Mouse (Mus musculus): ENCODE data around the gene Bloc1s6. TPM values are rescaled to one million over a fixed set of nuclear protein-coding genes. Genes with fewer than 3 reads are reported as not detected.

Bloc1s6 gene
- total RNA-seq, 1 experiment from 2014 or later = 33.4 TPM

DNA sequence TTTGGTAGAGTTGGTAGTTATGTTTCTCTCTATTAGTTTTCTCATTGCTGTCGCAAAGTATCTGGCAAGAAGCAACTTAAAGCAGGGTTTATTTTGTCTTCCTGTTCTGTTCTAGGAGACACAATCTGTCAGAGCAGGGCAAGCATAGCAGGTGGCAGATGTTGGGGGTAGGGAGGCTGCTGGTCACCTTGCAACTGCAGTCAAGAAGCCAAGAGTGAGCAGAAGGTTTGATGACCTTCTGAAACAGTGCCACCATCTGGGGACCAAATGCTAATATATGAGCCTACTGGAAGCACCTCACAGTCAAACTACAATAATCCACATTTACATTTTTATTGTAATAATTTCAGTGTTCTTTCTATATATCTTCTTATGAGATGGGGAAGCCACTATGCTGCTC is 21.5 kb downstream of the Bloc1s6 start:
- ATAC-seq (ENCODE audit: extremely low read depth, insufficient number of reproducible peaks, low FRiP score, poor library complexity, severe bottlenecking) = no peak

DNA sequence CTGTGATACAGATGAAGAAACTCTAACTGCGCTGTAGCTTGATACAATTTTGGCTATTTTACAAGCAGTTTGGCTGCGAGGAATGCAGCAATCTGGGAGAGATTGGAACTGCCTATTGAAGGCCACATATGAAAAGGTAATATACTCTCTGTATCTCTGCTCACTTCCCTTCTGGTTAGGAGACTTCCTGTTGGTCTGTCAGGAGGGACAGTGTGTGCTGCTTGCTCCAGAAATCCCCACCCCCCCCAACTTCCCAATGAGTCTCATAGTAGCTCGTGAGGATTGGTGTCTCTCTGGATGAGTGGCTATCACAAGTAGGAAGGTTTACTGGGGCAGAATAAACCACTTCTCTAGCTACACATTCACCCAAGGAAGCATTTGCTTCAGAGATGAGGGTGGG is 24.7 kb downstream of the Bloc1s6 start:
- ATAC-seq (ENCODE audit: extremely low read depth, insufficient number of reproducible peaks, low FRiP score, poor library complexity, severe bottlenecking) = no peak

DNA sequence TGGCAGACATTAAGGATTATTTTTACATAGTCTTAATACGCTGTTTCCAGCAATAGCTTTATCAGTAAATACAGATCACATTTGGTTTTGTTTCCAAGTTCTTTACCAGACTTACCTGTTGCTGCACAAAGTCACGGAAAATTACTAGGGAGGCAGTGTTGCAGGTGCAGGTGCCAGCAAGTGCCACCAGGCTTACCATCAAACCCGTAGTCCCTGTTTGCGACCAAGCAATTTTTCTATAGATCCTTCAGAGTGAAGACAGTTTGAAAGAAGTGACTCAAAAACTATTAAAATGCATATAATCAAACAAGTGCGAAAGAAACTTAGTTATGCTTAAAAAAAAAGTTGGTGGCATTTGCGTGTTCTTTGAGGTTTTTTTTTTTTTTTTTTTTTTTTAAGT is 26.2 kb downstream of the Bloc1s6 start:
- ATAC-seq (ENCODE audit: extremely low read depth, insufficient number of reproducible peaks, low FRiP score, poor library complexity, severe bottlenecking) = no peak

DNA sequence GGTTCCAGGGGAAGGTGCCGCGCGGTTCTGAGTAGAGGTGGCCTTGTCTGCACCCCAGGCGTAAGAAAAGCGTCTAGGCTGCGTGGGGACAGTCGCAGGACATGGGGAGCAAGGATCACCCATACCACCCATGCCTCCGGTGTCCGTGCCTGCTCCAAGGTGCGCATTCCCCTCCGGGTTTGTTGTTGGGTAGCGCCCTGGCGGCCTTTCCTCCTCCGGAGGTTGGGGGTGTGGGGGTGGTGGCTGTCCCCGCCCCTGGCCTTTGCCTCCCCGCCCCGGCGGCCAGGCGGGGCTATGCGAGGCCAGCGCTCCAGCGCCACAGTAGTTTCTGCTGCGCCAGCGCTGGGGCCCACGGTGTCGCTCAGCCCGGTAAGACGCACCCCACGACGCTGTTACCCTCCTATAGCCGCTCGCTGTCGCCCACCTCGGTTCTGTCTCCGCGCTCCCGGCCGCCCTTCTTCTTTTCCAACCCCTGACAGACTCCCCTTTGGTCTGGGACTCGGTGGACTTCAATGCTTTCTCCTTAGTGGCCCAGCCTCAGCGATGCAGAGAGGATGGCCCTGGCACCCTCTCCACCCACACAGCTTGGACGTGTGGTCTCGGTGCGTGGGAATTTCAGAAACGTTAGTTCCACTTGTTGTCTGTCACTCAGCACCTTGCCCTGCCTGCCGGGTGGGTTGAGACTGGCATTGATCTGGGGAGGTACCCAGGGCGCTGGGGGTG is 26.9 kb downstream of the Bloc1s6 start, which contains the start of gene Sqor:
Gene Sqor, plus strand, starts transcription at position 167 of the 723 bp plus-strand sequence.
- peak; percentile 85 for ATAC-seq (ENCODE audit: extremely low read depth, insufficient number of reproducible peaks, low FRiP score, poor library complexity, severe bottlenecking)

DNA sequence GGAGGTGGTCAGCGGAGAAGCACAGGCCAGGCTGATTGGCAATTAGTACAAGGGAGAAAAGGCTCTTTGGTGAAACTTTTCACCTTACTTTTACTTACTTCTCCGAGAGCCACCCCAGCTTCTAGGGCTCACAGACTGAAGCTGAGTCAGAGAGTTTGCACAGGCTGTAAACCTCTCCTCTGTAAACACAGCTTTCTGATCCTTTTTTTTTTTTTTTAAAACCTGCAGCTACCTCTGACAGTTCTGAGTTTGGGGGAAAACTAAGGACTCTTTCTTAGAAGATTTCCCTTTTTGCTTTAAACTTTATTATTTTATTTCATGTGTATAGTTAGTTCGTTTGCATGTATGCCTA is 27.5 kb downstream of the Bloc1s6 start:
- no peak for ATAC-seq (ENCODE audit: extremely low read depth, insufficient number of reproducible peaks, low FRiP score, poor library complexity, severe bottlenecking)

DNA sequence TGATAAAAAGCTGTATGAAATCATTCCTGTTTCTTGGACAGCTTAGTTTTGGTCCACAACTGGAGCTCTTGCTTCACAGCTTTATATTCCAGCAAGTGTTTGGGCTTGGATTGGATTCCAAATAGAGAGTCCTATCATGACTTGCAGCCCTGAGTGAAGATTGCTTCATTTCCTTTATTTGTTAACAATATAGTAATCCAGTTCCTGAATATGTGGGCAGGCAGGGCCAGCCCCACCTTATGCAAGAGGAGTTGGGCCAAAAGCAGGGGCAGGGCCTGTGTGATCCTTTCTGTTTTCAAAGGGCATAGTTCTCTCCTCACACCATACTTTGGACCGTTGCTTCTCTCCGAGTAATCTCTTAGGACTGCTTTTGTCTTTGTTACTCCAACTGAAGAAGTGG is 32.7 kb downstream of the Bloc1s6 start:
- ATAC-seq (ENCODE audit: extremely low read depth, insufficient number of reproducible peaks, low FRiP score, poor library complexity, severe bottlenecking) = peak; percentile 91

DNA sequence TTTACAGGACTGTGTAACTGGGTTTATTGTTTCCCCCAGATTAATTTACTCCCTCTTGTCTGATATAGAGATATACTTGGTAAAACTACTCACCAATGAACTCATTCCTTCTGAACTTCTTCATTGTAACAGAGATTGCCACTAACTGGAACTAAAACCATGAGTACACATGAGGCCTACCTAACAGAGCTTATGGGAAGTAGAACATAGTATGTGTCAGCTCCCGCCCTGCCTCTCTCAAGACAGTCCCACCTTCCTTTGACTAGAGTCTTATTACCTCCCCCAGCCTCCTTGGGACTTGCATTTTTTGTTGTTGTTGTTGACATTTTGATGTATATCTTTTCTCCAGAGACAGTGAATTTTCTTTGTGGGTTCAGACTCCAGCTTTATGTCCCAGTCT is 34.6 kb downstream of the Bloc1s6 start:
- ATAC-seq (ENCODE audit: extremely low read depth, insufficient number of reproducible peaks, low FRiP score, poor library complexity, severe bottlenecking) = no peak; the same call in 1 of the 2 replicates

DNA sequence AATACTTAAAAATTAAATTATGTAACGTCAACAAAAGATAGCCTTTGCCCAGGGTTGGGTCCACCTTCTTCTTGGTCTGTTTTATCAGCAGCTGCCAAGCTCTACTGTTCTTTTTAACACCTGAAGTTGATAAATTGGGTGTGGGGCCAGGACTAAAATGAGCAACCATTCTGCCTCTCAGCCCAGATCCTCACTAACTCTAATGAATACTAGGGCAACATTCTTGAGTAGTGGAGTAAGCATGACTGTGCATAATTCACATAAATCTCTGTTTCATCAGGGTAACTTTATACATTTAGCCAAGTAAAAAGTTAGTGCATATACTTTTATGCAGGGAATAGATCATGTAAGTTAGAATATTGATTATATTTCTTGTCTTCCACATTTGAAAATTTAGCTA is 37.2 kb downstream of the Bloc1s6 start:
- ATAC-seq (ENCODE audit: extremely low read depth, insufficient number of reproducible peaks, low FRiP score, poor library complexity, severe bottlenecking) = no peak

DNA sequence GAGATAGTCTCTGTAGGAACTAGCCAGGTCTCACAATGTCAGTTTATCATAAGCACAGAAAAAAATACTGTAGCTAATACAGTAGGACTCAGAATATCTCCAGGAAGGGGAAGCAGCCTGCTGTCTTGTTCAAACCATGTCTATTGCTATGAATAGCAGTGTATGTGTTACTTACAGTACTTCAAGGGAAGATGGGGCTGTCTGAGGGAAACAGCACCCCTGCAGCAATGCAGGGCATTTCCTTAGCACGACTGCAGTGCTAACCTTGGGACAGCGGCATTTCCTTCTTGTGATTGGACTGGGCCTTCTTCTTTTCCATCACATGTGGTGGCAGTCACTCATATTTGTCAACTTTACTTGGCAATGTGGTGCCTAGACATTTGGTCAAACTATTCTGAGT is 38.5 kb downstream of the Bloc1s6 start:
- ATAC-seq (ENCODE audit: extremely low read depth, insufficient number of reproducible peaks, low FRiP score, poor library complexity, severe bottlenecking) = no peak

DNA sequence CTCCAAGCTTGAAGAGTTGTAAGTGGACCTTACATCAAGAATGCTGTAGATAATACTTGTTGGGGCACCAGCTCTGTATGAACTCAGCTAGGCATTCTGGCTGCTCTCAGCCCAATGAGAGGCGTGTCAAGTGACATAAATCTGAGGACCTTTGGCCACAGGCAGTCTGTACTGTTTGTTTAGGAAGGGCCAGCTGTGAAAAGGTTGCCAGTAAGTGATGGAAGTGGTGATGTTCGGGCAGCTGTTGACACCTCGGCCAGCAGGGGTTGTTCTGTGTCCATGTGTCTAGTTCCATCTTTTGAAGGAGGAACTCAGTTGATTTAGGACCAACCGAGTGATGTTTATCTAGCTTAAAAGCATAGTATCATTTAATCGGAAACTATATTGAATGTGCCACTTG is 41.7 kb downstream of the Bloc1s6 start:
- ATAC-seq (ENCODE audit: extremely low read depth, insufficient number of reproducible peaks, low FRiP score, poor library complexity, severe bottlenecking) = peak; percentile 46; the same call in 1 of the 2 replicates

DNA sequence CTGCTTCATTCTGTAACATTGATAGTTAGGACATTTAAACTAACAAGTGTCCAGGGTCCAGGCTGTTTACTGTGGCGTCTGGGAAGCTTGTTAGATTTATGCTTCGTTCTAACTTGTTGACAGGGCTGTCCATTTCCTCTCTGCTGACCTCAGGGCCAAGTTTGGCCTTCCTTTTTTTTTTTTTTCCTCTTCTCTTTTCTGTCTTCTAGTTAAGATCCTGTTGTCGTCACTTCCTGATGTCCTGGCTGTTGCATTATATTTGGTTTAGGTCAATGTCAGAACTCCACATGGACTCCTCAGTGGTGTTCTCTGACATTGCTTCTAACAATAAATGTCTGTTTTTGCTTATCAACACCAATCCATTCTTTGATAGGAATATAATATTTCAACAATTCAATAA is 42.1 kb downstream of the Bloc1s6 start:
- no peak for ATAC-seq (ENCODE audit: extremely low read depth, insufficient number of reproducible peaks, low FRiP score, poor library complexity, severe bottlenecking)

DNA sequence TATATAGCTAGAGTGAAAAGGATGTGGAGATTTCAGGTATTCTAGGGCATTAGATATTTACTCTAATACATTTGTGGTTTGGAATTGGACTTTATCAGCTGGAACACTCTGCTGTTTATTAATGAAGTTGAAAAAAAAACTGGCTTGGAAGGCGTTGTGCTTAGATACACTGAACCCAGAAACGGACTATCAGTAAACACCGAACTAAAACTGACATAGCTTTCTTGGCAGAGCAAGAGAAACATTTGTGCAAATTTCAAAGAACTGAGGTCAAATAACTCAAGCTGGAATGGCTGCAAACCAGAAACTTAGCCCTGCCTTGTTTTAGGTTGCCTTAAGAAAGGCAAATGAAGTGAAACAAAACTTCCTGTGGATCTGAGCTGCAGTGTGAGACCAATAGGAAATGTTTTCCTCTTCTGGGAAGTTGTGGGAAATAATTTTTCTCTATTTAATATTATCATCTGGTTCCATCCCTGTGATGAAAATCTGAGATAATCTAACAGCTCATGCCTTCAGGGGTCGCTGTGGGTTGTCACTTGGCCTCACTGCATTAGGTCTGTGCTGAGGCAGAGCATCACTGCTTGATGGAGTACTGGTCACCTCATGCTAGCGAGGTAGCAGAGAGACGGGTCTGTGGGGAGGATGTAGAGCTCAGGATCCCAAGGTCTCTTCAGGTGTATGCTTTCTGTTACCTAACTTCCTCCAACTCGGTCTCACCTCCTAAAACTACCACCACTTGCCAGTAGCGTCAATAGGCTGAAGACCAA is 43.5 kb downstream of the Bloc1s6 start:
- no peak for ATAC-seq (ENCODE audit: extremely low read depth, insufficient number of reproducible peaks, low FRiP score, poor library complexity, severe bottlenecking)

DNA sequence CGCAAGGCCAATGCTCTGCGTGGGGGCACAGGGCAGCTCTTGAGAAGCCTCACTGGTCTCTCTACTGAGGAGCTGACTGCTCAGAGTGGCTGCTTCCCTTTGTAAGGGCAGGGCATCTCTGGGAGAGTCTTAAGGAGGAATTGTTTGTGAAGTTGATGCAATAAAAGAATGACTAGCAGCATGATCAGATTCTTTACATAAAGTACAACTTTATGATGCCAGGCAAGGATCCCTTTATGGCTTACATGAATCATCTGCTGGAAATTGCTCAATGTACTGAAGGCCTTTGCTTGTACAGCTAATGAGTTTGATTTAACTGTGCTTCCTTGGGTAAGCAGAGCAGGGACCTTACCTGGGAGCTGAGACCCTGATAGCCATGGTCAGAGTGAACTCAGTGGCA is 45.4 kb downstream of the Bloc1s6 start:
- ATAC-seq (ENCODE audit: extremely low read depth, insufficient number of reproducible peaks, low FRiP score, poor library complexity, severe bottlenecking) = no peak

DNA sequence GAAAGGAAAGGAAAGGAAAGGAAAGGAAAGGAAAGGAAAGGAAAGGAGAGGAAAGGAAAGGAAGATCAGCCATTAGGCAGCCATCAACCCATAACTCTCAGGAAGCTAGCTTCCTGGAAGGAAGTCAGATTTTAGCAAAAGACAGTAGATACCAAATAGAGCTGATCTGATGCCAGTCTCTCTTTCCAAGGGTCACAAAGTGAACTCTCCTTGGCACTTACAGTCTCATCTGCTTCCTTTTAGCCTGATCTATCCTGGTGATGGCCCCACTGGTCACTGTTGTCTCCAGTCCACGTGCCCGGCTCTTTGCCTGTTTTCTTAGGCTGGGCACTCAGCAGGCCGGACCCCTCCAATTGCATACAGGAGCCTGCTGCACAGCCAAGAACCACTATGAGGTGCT is 46.4 kb downstream of the Bloc1s6 start:
- no peak for ATAC-seq (ENCODE audit: extremely low read depth, insufficient number of reproducible peaks, low FRiP score, poor library complexity, severe bottlenecking)

DNA sequence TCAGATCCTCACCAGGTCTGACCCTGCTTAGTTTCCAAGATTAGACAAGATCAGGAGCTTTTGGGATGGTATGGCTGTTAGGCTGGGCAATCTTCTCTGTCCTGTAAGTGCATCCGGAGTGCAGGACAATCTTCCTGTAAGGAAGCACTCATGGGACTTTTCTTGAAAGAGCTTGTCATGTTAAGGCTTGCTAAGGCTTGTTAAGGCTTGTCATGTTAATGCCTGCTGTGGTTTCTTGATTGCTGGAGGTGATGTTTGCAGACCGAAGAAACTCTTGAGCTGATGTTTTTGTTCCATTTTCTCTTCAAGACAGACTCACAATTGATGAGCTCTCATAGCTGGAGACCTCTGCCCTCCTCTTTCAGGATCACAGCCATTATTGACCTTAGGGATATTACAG is 47.9 kb downstream of the Bloc1s6 start:
- no peak for ATAC-seq (ENCODE audit: extremely low read depth, insufficient number of reproducible peaks, low FRiP score, poor library complexity, severe bottlenecking)

DNA sequence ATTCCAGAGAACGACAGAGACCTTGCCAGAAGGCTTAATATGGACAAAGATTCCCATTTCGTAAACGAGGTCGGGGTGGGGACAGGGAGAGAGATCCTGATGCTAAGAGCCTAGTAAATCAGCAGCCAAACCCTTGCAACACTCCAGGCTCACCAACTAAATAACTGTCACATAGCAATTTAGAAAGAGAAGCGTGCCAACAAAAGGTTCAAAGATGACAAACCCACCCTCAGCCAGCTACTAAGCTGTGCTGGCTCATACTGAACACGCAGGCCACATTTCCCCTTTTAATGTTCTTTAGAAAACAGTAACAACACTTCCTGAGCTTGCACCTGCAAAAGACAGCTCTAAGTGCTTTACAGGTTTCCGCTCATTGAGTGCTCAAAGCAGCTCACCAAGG is 51.0 kb downstream of the Bloc1s6 start:
- ATAC-seq (ENCODE audit: extremely low read depth, insufficient number of reproducible peaks, low FRiP score, poor library complexity, severe bottlenecking) = no peak

DNA sequence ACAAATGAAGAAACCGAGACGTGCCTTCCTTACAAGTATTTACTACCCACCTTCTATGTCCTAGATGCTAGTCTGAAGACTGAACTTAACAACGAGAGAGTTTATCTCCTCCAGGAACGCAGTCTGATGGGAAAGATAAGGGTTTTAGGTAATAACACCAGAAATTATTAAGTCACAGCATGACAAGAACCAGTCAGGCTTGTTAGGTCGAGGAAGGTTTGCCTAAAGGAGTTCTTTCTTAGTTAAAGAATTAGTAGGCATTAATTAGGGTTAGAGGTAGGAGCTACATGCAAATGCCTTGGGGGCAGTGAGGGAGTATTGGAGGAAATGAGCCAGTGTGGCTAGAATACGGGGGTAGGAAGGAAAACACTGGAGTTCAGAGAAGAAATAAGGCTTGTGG is 51.4 kb downstream of the Bloc1s6 start:
- ATAC-seq (ENCODE audit: extremely low read depth, insufficient number of reproducible peaks, low FRiP score, poor library complexity, severe bottlenecking) = no peak

Measured in neutrophil, adult 5-6 weeks (primary cell).